Mouse (Mus musculus): ENCODE measurements at regions not wholly inside any gene's neighbourhood (a gene's known extent, or its start where the extent isn't known, plus 50 kb on each side); places are given as distances from the start of the nearest gene placed in this dataset.

DNA sequence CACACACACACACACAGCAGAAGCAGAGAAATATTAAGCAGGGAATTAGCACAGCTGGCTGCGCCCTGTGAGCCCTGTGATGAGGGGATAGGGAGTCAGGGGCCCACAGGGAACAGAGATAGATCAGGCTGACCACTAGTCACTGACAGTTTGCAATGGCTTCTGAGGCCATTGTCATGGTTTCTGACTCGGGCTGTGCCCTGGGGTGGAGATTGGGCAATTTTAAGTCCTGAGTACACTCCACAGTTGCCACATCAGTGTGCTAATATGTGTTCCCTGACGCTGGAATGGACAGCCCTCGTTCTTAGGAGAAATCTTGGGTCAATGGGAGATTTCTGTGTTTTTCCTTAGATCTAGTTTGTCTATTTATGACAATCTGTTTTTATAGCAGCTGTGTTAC, 148.3 kb upstream of the Nectin1 start:
- TF ChIP-seq CTCF (IDR thresholded peaks at IDR 0.05; ENCODE audit: insufficient read depth, low read depth, low read length) (no peak), POLR2A (IDR thresholded peaks at IDR 0.05; ENCODE audit: insufficient read depth, low read depth, low read length) (no peak)
